Mouse (Mus musculus) ES-E14 (cell line): ENCODE measurements around the gene Cox6b1.

ENCODE experiments used
- CHD2 ChIP-seq: IDR thresholded peaks from 2 replicates; pipeline ENCODE4 v1.6.1; 2014; ENCODE audit warnings: mild to moderate bottlenecking, low read depth, low read length, inconsistent platforms
- HCFC1 ChIP-seq: IDR thresholded peaks from 2 replicates; pipeline ENCODE4 v1.6.1; 2012; ENCODE audit warnings: low read length, inconsistent platforms, borderline replicate concordance; ENCODE audit not compliant: insufficient read depth
- MAFK ChIP-seq: IDR thresholded peaks from 2 replicates; pipeline ENCODE4 v1.6.1; 2014; ENCODE audit warnings: mild to moderate bottlenecking, low read depth, low read length, inconsistent platforms; ENCODE audit not compliant: insufficient read depth
- ZC3H11A ChIP-seq: IDR thresholded peaks from 2 replicates; pipeline ENCODE4 v1.6.1; 2012; ENCODE audit warnings: low read depth, mild to moderate bottlenecking, inconsistent platforms, low read length, borderline replicate concordance
- ZNF384 ChIP-seq: IDR thresholded peaks from 2 replicates; pipeline ENCODE4 v1.6.1; 2012; ENCODE audit warnings: low read depth, low read length, inconsistent platforms

DNA sequence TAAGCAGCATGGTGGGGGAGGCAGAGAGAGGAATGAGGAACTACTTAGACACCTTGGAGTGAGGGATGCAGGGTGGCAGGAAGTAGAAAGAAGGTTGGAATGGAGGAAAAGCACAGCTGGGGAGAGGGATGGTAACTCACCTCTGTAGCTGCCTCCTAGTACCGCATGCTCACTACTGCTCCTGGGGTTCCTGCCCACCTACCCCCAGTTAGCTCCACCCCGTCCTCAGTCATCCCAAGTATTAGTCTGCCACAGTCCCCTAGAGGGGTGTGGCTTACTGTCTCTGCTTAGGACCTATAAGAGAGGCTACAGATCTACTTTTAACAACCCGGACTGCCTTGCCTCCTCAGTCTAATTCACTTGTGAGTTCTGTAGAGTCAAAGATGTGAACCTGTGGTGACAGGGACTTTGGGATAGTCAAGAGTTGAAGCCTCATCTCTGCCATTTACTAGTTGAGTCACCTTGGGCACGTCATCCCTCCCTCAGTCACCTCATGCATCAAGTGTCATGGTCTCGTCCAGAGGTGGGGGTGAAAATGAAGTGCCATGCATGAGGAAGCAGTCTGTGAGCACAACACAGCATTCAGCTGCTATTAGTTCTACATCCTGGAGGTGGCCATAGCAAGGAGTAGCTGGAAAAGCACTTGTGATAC is 33.1 kb downstream of the Cox6b1 start:
- TF ChIP-seq HCFC1 (no peak), MAFK (no peak), ZNF384 (no peak), ZC3H11A (no peak), CHD2 (no peak)
